Mouse (Mus musculus) hindbrain, embryonic 11.5 days (tissue): ENCODE data around the gene Btf3l4. TPM values are rescaled to one million over a fixed set of nuclear protein-coding genes. Genes with fewer than 3 reads are reported as not detected.

ENCODE experiments used
- ATAC-seq: fragments of 200-750 bp; cut with Nextera tagmentation; 2 replicates; pipeline ENCODE4 v1.8.0; 2017; ENCODE audit warnings: mild to moderate bottlenecking, moderate TSS enrichment, moderate library complexity; ENCODE audit not compliant: low FRiP score
- DNase-seq: peaks from one replicate; pipeline ENCODE4 v3.0.0-alpha.2; 2015; ENCODE audit warnings: low spot score
- H3K27ac ChIP-seq: fragments of 300-500 bp; sonication (generic); 2 replicates; pipeline ENCODE4 v1.5.1; 2014; ENCODE audit warnings: mild to moderate bottlenecking, low read depth, low read length
- H3K27me3 ChIP-seq: fragments of 300-500 bp; sonication (generic); 2 replicates; pipeline ENCODE4 v1.6.1; 2014; ENCODE audit warnings: mild to moderate bottlenecking, low read length, moderate library complexity, mixed read lengths; ENCODE audit not compliant: control insufficient read depth, insufficient read depth
- H3K36me3 ChIP-seq: fragments of 300-500 bp; sonication (generic); 2 replicates; pipeline ENCODE4 v1.6.1; 2014; ENCODE audit warnings: mild to moderate bottlenecking, low read length, moderate library complexity, mixed read lengths; ENCODE audit not compliant: control insufficient read depth, insufficient read depth
- H3K4me1 ChIP-seq: fragments of 300-500 bp; sonication (generic); replicated peaks from 2 replicates; pipeline ENCODE4 v1.6.1; 2014; ENCODE audit warnings: low read length, mixed read lengths; ENCODE audit not compliant: control insufficient read depth, insufficient read depth
- H3K4me2 ChIP-seq: fragments of 300-500 bp; sonication (generic); replicated peaks from 2 replicates; pipeline ENCODE4 v1.6.1; 2014; ENCODE audit warnings: mild to moderate bottlenecking, low read depth, low read length
- H3K4me3 ChIP-seq: fragments of 300-500 bp; sonication (generic); 2 replicates; pipeline ENCODE4 v1.5.1; 2014; ENCODE audit warnings: low read depth, low read length
- H3K9ac ChIP-seq: fragments of 300-500 bp; sonication (generic); 2 replicates; pipeline ENCODE4 v1.6.1; 2014; ENCODE audit warnings: low read depth, low read length
- H3K9me3 ChIP-seq: fragments of 300-500 bp; sonication (generic); 2 replicates; pipeline ENCODE4 v1.6.1; 2016; ENCODE audit warnings: low read length; ENCODE audit not compliant: control insufficient read depth
- WGBS: fragments of 180-500 bp; shearing (Covaris S2); extraction: QIAGEN DNeasy Blood & Tissue Kit; methylation state at CpG from one replicate; pipeline ENCODE4 v1.1.7; 2014; 5-methylcytosine and 5-hydroxymethylcytosine counted together
- polyA plus RNA-seq: library from polyadenylated mRNA; unstranded; fragments of >200 nt; fragmentation: Nextera tagmentation; extraction: Ambion mirVana; gene quantifications from 2 replicates; pipeline ENCODE4 v1.2.1, GENCODE M21; 2014

Btf3l4 gene
- polyA plus RNA-seq, 1 experiment from 2014 or later, result 251 TPM

GRCm38 (mm10) chr4:108796701-108797100, 36.7 kb downstream of the Btf3l4 start:
- no peak for DNase-seq
- Histone ChIP-seq H3K4me1 (no peaks in the 10 kb centered on the region), H3K27me3 (no peaks in the 10 kb centered on the region), H3K27ac (no peak overlapping the region), H3K4me2 (no peak overlapping the region), H3K36me3 (no peaks in the 10 kb centered on the region), H3K9ac (no peak overlapping the region), H3K4me3 (no peak overlapping the region), H3K9me3 (no peaks in the 10 kb centered on the region)
- 63% methylated on average over 4 of the region's 4 CpGs for WGBS
- ATAC-seq, result no peak

GRCm38 (mm10) chr4:108793941-108794340, 39.5 kb downstream of the Btf3l4 start:
- no peak overlapping the region for H3K9ac ChIP-seq
- H3K36me3 ChIP-seq, result no peaks in the 10 kb centered on the region
- H3K4me2 ChIP-seq, result no peak overlapping the region
- H3K9me3 ChIP-seq, result no peaks in the 10 kb centered on the region
- WGBS, result 67% methylated on average over 1 of the region's 1 CpGs
- H3K27me3 ChIP-seq, result no peaks in the 10 kb centered on the region
- no peaks in the 10 kb centered on the region for H3K4me1 ChIP-seq
- H3K4me3 ChIP-seq, result no peak overlapping the region
- no peak for DNase-seq
- H3K27ac ChIP-seq, result no peak overlapping the region
- no peak for ATAC-seq

- H3K4me3 ChIP-seq, result no peak overlapping the region
- H3K4me1 ChIP-seq, result no peaks in the 10 kb centered on the region
- H3K9me3 ChIP-seq, result no peaks in the 10 kb centered on the region
- no peak for ATAC-seq
- no peak overlapping the region for H3K9ac ChIP-seq
- no peak overlapping the region for H3K4me2 ChIP-seq
- H3K27me3 ChIP-seq, result no peaks in the 10 kb centered on the region
- DNase-seq, result no peak
- H3K36me3 ChIP-seq, result no peaks in the 10 kb centered on the region
- WGBS, result 50% methylated on average over 1 of the region's 1 CpGs
- H3K27ac ChIP-seq, result no peak overlapping the region
Measured at GRCm38 (mm10) chr4:108790507-108790906, 42.9 kb downstream of the Btf3l4 start.

GRCm38 (mm10) chr4:108789258-108789936, 44.0 kb downstream of the Btf3l4 start:
- 81% methylated on average over 6 of the region's 6 CpGs for WGBS
- Histone ChIP-seq H3K4me2 (no peak overlapping the region), H3K4me1 (no peaks in the 10 kb centered on the region), H3K4me3 (no peak overlapping the region), H3K36me3 (no peaks in the 10 kb centered on the region), H3K27me3 (no peaks in the 10 kb centered on the region), H3K9me3 (no peaks in the 10 kb centered on the region), H3K27ac (no peak overlapping the region), H3K9ac (no peak overlapping the region)
- no peak for DNase-seq
- ATAC-seq, result no peak

GRCm38 (mm10) chr4:108782421-108783085, 50.9 kb downstream of the Btf3l4 start:
- ATAC-seq (no peak), DNase-seq (no peak)
- H3K9ac ChIP-seq, result no peak overlapping the region
- no peaks in the 10 kb centered on the region for H3K9me3 ChIP-seq
- H3K27me3 ChIP-seq, result no peaks in the 10 kb centered on the region
- H3K4me3 ChIP-seq, result no peak overlapping the region
- H3K27ac ChIP-seq, result no peak overlapping the region
- 38% methylated on average over 8 of the region's 8 CpGs for WGBS
- H3K4me1 ChIP-seq, result no peaks in the 10 kb centered on the region
- no peak overlapping the region for H3K4me2 ChIP-seq
- no peaks in the 10 kb centered on the region for H3K36me3 ChIP-seq

- no peak for ATAC-seq
- Histone ChIP-seq H3K4me1 (no peaks in the 10 kb centered on the region), H3K36me3 (no peaks in the 10 kb centered on the region), H3K27me3 (no peaks in the 10 kb centered on the region), H3K4me3 (no peak overlapping the region), H3K4me2 (0 out of 2 replicates have a peak overlapping the region, but pooled peaks have one; percentile 8), H3K9ac (no peak overlapping the region), H3K9me3 (no peaks in the 10 kb centered on the region), H3K27ac (no peak overlapping the region)
- no peak for DNase-seq
- 74% methylated on average over 3 of the region's 3 CpGs for WGBS
Measured at GRCm38 (mm10) chr4:108781596-108781995, 51.8 kb downstream of the Btf3l4 start.

GRCm38 (mm10) chr4:108780864-108781205, 52.6 kb downstream of the Btf3l4 start:
- WGBS, result under 1% methylated on average over 19 of the region's 20 CpGs
- ATAC-seq (peak; percentile 66; the same call in 1 of the 2 replicates), DNase-seq (no peak)
- Histone ChIP-seq H3K4me1 (no peaks in the 10 kb centered on the region), H3K27me3 (no peaks in the 10 kb centered on the region), H3K36me3 (no peaks in the 10 kb centered on the region), H3K9ac (peak overlapping the region; percentile 98), H3K27ac (peak overlapping the region; percentile 96), H3K9me3 (no peaks in the 10 kb centered on the region), H3K4me3 (peak overlapping the region; percentile 90), H3K4me2 (peak overlapping the region; percentile 57)

- under 1% methylated on average over 78 of the region's 111 CpGs for WGBS
- ATAC-seq, result peak; percentile 93
- DNase-seq, result peak; percentile 90
- Histone ChIP-seq H3K4me3 (peak within 1 kb of the TSS; percentile 90), H3K9ac (peak within 1 kb of the TSS; percentile 98), H3K9me3 (no peaks in the 10 kb centered on the region), H3K4me2 (peak within 1 kb of the TSS; percentile 57), H3K36me3 (no peaks in the 10 kb centered on the region), H3K27ac (peak within 1 kb of the TSS; percentile 96), H3K4me1 (no peaks in the 10 kb centered on the region), H3K27me3 (no peaks in the 10 kb centered on the region)
Measured at GRCm38 (mm10) chr4:108780057-108780863, 53.2 kb downstream of the Btf3l4 start, which contains the start of gene Zfyve9. Zfyve9 (minus strand) TSS chr4:108780798.
